Mouse (Mus musculus) hindbrain, embryonic 15.5 days (tissue): Measurements from ENCODE around the gene Gpr34. TPM values are rescaled to one million over a fixed set of nuclear protein-coding genes. Genes with fewer than 3 reads are reported as not detected.

Experiments
- ATAC-seq: fragments of 200-750 bp; cut with Nextera tagmentation; 2 replicates; pipeline ENCODE4 v1.8.0; 2017; ENCODE audit warnings: low read depth, moderate number of reproducible peaks, moderate TSS enrichment; ENCODE audit not compliant: low FRiP score
- H3K27ac ChIP-seq: fragments of 300-500 bp; sonication (generic); replicated peaks from 2 replicates; pipeline ENCODE4 v1.5.1; 2015; ENCODE audit warnings: mild to moderate bottlenecking, inconsistent platforms
- H3K27me3 ChIP-seq: fragments of 300-500 bp; sonication (generic); 2 replicates; pipeline ENCODE4 v1.6.1; 2015; ENCODE audit warnings: control low read depth, inconsistent platforms
- H3K36me3 ChIP-seq: fragments of 300-500 bp; sonication (generic); 2 replicates; pipeline ENCODE4 v1.6.1; 2015; ENCODE audit warnings: control low read depth, inconsistent platforms
- H3K4me1 ChIP-seq: fragments of 300-500 bp; sonication (generic); replicated peaks from 2 replicates; pipeline ENCODE4 v1.6.1; 2015; ENCODE audit warnings: control low read depth, inconsistent platforms
- H3K4me2 ChIP-seq: fragments of 300-500 bp; sonication (generic); 2 replicates; pipeline ENCODE4 v1.6.1; 2015; ENCODE audit warnings: moderate library complexity, mild to moderate bottlenecking, inconsistent platforms
- H3K4me3 ChIP-seq: fragments of 300-500 bp; sonication (generic); 2 replicates; pipeline ENCODE4 v1.5.1; 2015; ENCODE audit warnings: mild to moderate bottlenecking, inconsistent platforms
- H3K9ac ChIP-seq: fragments of 300-500 bp; sonication (generic); 2 replicates; pipeline ENCODE4 v1.6.1; 2015; ENCODE audit warnings: inconsistent platforms
- H3K9me3 ChIP-seq: fragments of 300-500 bp; sonication (generic); 2 replicates; pipeline ENCODE4 v1.6.1; 2016; ENCODE audit warnings: control low read depth, inconsistent platforms
- WGBS: fragments of 180-500 bp; shearing (Covaris S2); methylation state at CpG from one replicate; pipeline ENCODE4 v1.1.7; 2015; 5-methylcytosine and 5-hydroxymethylcytosine counted together
- polyA plus RNA-seq: library from polyadenylated mRNA; unstranded; fragments of >200 nt; fragmentation: Nextera tagmentation; extraction: Ambion mirVana; gene quantifications from 2 replicates; pipeline ENCODE4 v1.2.1, GENCODE M21; 2015

The Gpr34 gene
- polyA plus RNA-seq, 1 experiment from 2014 or later = 2.5 TPM

DNA sequence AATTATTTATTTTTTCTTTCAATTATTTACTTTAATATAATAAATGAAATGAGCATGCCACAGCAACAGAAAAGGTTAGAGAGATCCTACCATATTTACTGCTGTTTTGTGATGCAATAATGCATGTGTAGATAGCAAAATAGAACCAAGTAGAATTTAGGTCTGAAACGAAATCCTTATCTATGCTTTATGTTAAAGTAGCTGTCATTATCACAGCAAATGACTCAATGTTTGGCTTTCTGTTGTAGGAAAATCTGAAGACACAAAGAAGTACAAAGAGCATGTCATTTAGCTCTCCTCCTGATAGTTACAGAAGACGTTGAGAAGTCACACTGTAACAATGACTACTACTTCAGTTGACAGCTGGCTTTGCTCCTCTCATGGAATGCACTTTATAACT, 7.0 kb downstream of the Gpr34 start:
- Histone ChIP-seq H3K27ac (no peak overlapping the region), H3K9me3 (no peaks in the 10 kb centered on the region), H3K4me1 (no peaks in the 10 kb centered on the region), H3K36me3 (no peaks in the 10 kb centered on the region), H3K27me3 (no peaks in the 10 kb centered on the region), H3K4me2 (no peak overlapping the region), H3K9ac (no peak overlapping the region), H3K4me3 (no peak overlapping the region)
- no peak for ATAC-seq
- 54% methylated on average over 2 of the region's 2 CpGs for WGBS

- H3K4me3 ChIP-seq = no peak overlapping the region
- no peaks in the 10 kb centered on the region for H3K9me3 ChIP-seq
- no peak overlapping the region for H3K4me2 ChIP-seq
- ATAC-seq = no peak
- no peaks in the 10 kb centered on the region for H3K27me3 ChIP-seq
- 86% methylated on average over 2 of the region's 2 CpGs for WGBS
- no peaks in the 10 kb centered on the region for H3K36me3 ChIP-seq
- H3K9ac ChIP-seq = no peak overlapping the region
- H3K4me1 ChIP-seq = no peaks in the 10 kb centered on the region
- no peak overlapping the region for H3K27ac ChIP-seq
Observed at GRCm38 (mm10) chrX:13651889-13652288, 20.0 kb downstream of the Gpr34 start.

DNA sequence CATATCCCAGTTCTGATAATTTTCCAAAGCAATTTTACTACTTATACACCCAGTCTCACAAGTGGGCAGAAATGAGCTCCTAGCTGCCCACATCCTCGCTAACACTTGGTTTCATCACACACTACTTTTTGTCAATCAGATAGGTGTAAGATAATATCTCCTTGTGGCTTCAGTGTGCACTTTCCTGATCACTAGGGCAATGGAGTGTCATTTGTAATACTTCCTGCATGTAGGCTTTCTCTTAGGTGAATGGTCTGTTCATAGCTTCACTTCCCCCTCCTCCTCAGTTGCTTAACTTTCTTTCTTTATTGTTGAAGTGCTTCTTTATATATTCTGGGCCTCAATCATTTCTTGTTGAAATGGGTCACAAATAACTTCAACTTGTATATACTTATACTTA, 20.4 kb downstream of the Gpr34 start:
- no peak for ATAC-seq
- Histone ChIP-seq H3K27me3 (no peaks in the 10 kb centered on the region), H3K4me2 (no peak overlapping the region), H3K4me1 (no peaks in the 10 kb centered on the region), H3K9ac (no peak overlapping the region), H3K9me3 (no peaks in the 10 kb centered on the region), H3K36me3 (no peaks in the 10 kb centered on the region), H3K4me3 (no peak overlapping the region), H3K27ac (no peak overlapping the region)
- WGBS = 88% methylated on average over 1 of the region's 1 CpGs

DNA sequence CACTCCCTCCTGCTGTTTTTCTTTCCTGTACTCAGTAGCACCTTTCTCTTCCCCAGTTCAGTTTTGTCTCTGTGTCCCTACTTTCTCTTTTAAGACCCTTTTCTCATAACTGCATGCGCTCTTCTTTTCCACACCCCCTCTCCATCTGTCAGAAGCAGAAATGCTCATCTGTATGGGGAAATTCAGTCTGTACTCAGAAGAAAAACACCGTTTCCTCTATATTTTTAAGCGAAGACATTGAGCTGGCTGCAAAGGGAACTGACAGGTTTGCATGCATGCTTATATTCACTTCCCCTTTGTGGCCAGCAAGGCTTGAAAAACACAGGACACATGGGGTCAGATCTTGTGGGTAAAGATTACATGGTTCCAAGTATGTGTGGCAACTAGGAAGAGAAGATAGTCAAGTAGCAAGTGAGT, 23.1 kb downstream of the Gpr34 start:
- Histone ChIP-seq H3K4me2 (no peak overlapping the region), H3K9ac (no peak overlapping the region), H3K27ac (no peak overlapping the region), H3K4me3 (no peak overlapping the region), H3K27me3 (no peaks in the 10 kb centered on the region), H3K4me1 (no peaks in the 10 kb centered on the region), H3K9me3 (no peaks in the 10 kb centered on the region), H3K36me3 (no peaks in the 10 kb centered on the region)
- 88% methylated on average over 3 of the region's 3 CpGs for WGBS
- ATAC-seq = no peak

- H3K27ac ChIP-seq = no peak overlapping the region
- no peaks in the 10 kb centered on the region for H3K36me3 ChIP-seq
- WGBS = 86% methylated on average over 6 of the region's 6 CpGs
- no peaks in the 10 kb centered on the region for H3K9me3 ChIP-seq
- no peak overlapping the region for H3K4me3 ChIP-seq
- no peaks in the 10 kb centered on the region for H3K4me1 ChIP-seq
- H3K9ac ChIP-seq = no peak overlapping the region
- H3K4me2 ChIP-seq = no peak overlapping the region
- H3K27me3 ChIP-seq = no peaks in the 10 kb centered on the region
- ATAC-seq = no peak
Observed at GRCm38 (mm10) chrX:13655906-13656305, 24.0 kb downstream of the Gpr34 start.

GRCm38 (mm10) chrX:13656721-13657120, 24.8 kb downstream of the Gpr34 start:
- Histone ChIP-seq H3K4me1 (no peaks in the 10 kb centered on the region), H3K27me3 (no peaks in the 10 kb centered on the region), H3K36me3 (no peaks in the 10 kb centered on the region), H3K4me2 (no peak overlapping the region), H3K27ac (no peak overlapping the region), H3K9ac (no peak overlapping the region), H3K9me3 (no peaks in the 10 kb centered on the region), H3K4me3 (no peak overlapping the region)
- 15% methylated on average over 1 of the region's 1 CpGs for WGBS
- no peak for ATAC-seq

DNA sequence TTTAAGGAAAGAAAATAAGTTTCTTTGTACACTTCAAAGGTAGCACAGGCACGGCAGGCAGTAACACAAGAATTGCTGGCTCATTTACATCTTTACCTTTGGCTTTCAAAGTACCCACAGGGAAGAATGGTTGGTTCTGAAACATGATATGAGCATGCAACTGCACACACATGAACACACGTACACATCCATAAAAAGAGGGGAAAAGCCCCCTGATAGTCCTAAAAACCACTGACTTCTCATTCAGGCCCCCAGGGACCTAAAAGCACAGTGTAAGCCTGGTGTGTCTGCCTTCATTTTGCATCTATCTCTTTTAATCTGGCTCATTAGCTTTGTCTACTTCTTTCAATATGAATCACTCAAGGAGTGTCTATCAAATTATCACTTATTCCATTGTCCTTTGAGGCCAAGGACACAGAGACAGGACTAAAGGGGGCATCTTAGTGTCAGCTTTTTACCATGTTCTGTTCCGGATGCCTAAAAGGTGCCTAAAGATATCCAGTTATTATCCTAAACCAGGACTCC, 26.8 kb downstream of the Gpr34 start:
- H3K27me3 ChIP-seq = no peaks in the 10 kb centered on the region
- no peak overlapping the region for H3K4me2 ChIP-seq
- no peaks in the 10 kb centered on the region for H3K36me3 ChIP-seq
- H3K27ac ChIP-seq = no peak overlapping the region
- 63% methylated on average over 3 of the region's 3 CpGs for WGBS
- H3K4me3 ChIP-seq = no peak overlapping the region
- H3K9me3 ChIP-seq = no peaks in the 10 kb centered on the region
- no peak for ATAC-seq
- no peak overlapping the region for H3K9ac ChIP-seq
- H3K4me1 ChIP-seq = no peaks in the 10 kb centered on the region

- Histone ChIP-seq H3K36me3 (no peaks in the 10 kb centered on the region), H3K4me3 (no peak overlapping the region), H3K4me1 (no peaks in the 10 kb centered on the region), H3K27me3 (no peaks in the 10 kb centered on the region), H3K4me2 (no peak overlapping the region), H3K27ac (no peak overlapping the region), H3K9me3 (no peaks in the 10 kb centered on the region), H3K9ac (no peak overlapping the region)
- WGBS = 78% methylated on average over 4 of the region's 4 CpGs
- ATAC-seq = no peak
Observed at GRCm38 (mm10) chrX:13659201-13659890, 27.5 kb downstream of the Gpr34 start.

- no peak within 1 kb of the TSS for H3K4me3 ChIP-seq
- no peak for ATAC-seq
- H3K36me3 ChIP-seq = no peaks in the 10 kb centered on the region
- no peak within 1 kb of the TSS for H3K27ac ChIP-seq
- no peaks in the 10 kb centered on the region for H3K9me3 ChIP-seq
- 94% methylated on average over 5 of the region's 5 CpGs for WGBS
- no peaks in the 10 kb centered on the region for H3K27me3 ChIP-seq
- no peaks in the 10 kb centered on the region for H3K4me1 ChIP-seq
- no peak within 1 kb of the TSS for H3K4me2 ChIP-seq
- H3K9ac ChIP-seq = no peak within 1 kb of the TSS
Observed at GRCm38 (mm10) chrX:13661063-13661462, 29.2 kb downstream of the Gpr34 start, which contains the start of gene Gpr82. Gene Gpr82 (plus strand): TSS chrX:13661363.

- Histone ChIP-seq H3K9me3 (no peaks in the 10 kb centered on the region), H3K36me3 (no peaks in the 10 kb centered on the region), H3K4me1 (no peaks in the 10 kb centered on the region), H3K4me3 (no peak overlapping the region), H3K27ac (no peak overlapping the region), H3K27me3 (no peaks in the 10 kb centered on the region), H3K9ac (no peak overlapping the region), H3K4me2 (no peak overlapping the region)
- 85% methylated on average over 5 of the region's 5 CpGs for WGBS
- no peak for ATAC-seq
Observed at GRCm38 (mm10) chrX:13668867-13669266, 37.0 kb downstream of the Gpr34 start.

DNA sequence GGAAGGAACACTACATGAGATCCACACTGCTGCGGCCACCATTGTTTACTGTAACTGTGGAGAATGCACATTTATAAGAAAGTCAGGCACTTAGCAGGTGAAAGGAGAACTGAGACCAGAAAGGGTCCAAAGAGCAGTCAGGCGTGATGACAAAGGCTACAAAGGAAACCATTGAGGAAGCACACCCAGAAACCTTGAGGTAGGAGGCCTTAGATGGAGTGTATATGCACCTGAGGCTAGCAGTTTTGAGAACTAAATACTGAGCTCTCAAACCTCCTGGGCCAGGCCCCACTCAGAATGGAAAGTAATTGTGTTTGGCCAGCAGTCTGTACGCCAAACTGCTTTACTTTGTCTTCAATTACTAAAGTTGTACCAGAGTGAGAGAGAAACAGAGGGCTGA, 38.5 kb downstream of the Gpr34 start:
- Histone ChIP-seq H3K27me3 (no peaks in the 10 kb centered on the region), H3K4me3 (no peak overlapping the region), H3K9me3 (no peaks in the 10 kb centered on the region), H3K4me1 (no peaks in the 10 kb centered on the region), H3K4me2 (no peak overlapping the region), H3K36me3 (no peaks in the 10 kb centered on the region), H3K9ac (no peak overlapping the region), H3K27ac (no peak overlapping the region)
- 68% methylated on average over 3 of the region's 3 CpGs for WGBS
- ATAC-seq = no peak

- 90% methylated on average over 3 of the region's 3 CpGs for WGBS
- no peak overlapping the region for H3K4me2 ChIP-seq
- no peak for ATAC-seq
- H3K4me1 ChIP-seq = no peaks in the 10 kb centered on the region
- H3K27ac ChIP-seq = no peak overlapping the region
- no peaks in the 10 kb centered on the region for H3K36me3 ChIP-seq
- no peaks in the 10 kb centered on the region for H3K27me3 ChIP-seq
- no peak overlapping the region for H3K4me3 ChIP-seq
- no peaks in the 10 kb centered on the region for H3K9me3 ChIP-seq
- no peak overlapping the region for H3K9ac ChIP-seq
Observed at GRCm38 (mm10) chrX:13673001-13673400, 41.1 kb downstream of the Gpr34 start.

GRCm38 (mm10) chrX:13681748-13682147, 49.9 kb downstream of the Gpr34 start:
- Histone ChIP-seq H3K36me3 (no peaks in the 10 kb centered on the region), H3K27ac (no peak overlapping the region), H3K4me2 (no peak overlapping the region), H3K27me3 (no peaks in the 10 kb centered on the region), H3K9me3 (no peaks in the 10 kb centered on the region), H3K4me3 (no peak overlapping the region), H3K9ac (no peak overlapping the region), H3K4me1 (no peaks in the 10 kb centered on the region)
- 88% methylated on average over 3 of the region's 3 CpGs for WGBS
- ATAC-seq = no peak
